Mouse (Mus musculus) v-Abl transformed pro-B cells (cell line): ENCODE data around the gene Rnf217.

Experiments
- in situ Hi-C, 2 experiments: fragments of 400-800 bp; cut with MboI; formaldehyde crosslinking; loops; one replicate each; pipeline ENCODE4 v1.15.1; 2025; ENCODE audit not compliant: unreplicated experiment in 2 of 2

The Rnf217 gene

GRCm38 (mm10) chr10:31609066-31609961, at the start of gene Rnf217:
TSS of gene Rnf217 (minus strand) at chr10:31609184.
- in situ Hi-C loops = no loop called here

GRCm38 (mm10) chr10:31647270-31647669, 38.3 kb upstream of the Rnf217 start:
- in situ Hi-C loops = no loop called here

- in situ Hi-C loops = no loop called here
These were observed 37.1 kb upstream of the Rnf217 start for GRCm38 (mm10) chr10:31646083-31646482.

GRCm38 (mm10) chr10:31635098-31635497, 26.1 kb upstream of the Rnf217 start:
- in situ Hi-C loops = no loop called here

GRCm38 (mm10) chr10:31632005-31632404, 23.0 kb upstream of the Rnf217 start:
- in situ Hi-C loops = no loop called here

- in situ Hi-C loops = no loop called here
These were observed 6.4 kb upstream of the Rnf217 start for GRCm38 (mm10) chr10:31615355-31615754.

- in situ Hi-C loops = no loop called here
These were observed 5.1 kb upstream of the Rnf217 start for GRCm38 (mm10) chr10:31614111-31614510.

GRCm38 (mm10) chr10:31608441-31609065, 431 bp downstream of the Rnf217 start:
- in situ Hi-C loops = no loop called here

GRCm38 (mm10) chr10:31606981-31607867, 1.8 kb downstream of the Rnf217 start:
- in situ Hi-C loops = no loop called here

GRCm38 (mm10) chr10:31603855-31604254, 5.1 kb downstream of the Rnf217 start:
- in situ Hi-C loops = no loop called here

- in situ Hi-C loops = no loop called here
These were observed 8.9 kb downstream of the Rnf217 start for GRCm38 (mm10) chr10:31600116-31600515.

GRCm38 (mm10) chr10:31597886-31598285, 11.1 kb downstream of the Rnf217 start:
- in situ Hi-C loops = no loop called here

GRCm38 (mm10) chr10:31596804-31597203, 12.2 kb downstream of the Rnf217 start:
- in situ Hi-C loops = no loop called here

GRCm38 (mm10) chr10:31595326-31595725, 13.7 kb downstream of the Rnf217 start:
- in situ Hi-C loops = no loop called here

GRCm38 (mm10) chr10:31592741-31593524, 16.1 kb downstream of the Rnf217 start:
- in situ Hi-C loops = no loop called here

GRCm38 (mm10) chr10:31592095-31592740, 16.8 kb downstream of the Rnf217 start:
- in situ Hi-C loops = no loop called here

- in situ Hi-C loops = no loop called here
These were observed 28.3 kb downstream of the Rnf217 start for GRCm38 (mm10) chr10:31580722-31581121.

- in situ Hi-C loops = no loop called here
These were observed 28.9 kb downstream of the Rnf217 start for GRCm38 (mm10) chr10:31580073-31580472.

GRCm38 (mm10) chr10:31573267-31573666, 35.7 kb downstream of the Rnf217 start:
- in situ Hi-C loops = no loop called here

GRCm38 (mm10) chr10:31557311-31557710, 51.7 kb downstream of the Rnf217 start:
- in situ Hi-C loops = no loop called here
